Mouse (Mus musculus): ENCODE data around the gene Il12rb1. TPM values are rescaled to one million over a fixed set of nuclear protein-coding genes. Genes with fewer than 3 reads are reported as not detected.

Il12rb1 gene
- polyA plus RNA-seq, 1 experiment from 2014 or later = not detected

- peaks cover 4% of the 10 kb centered on the region; the same call in 1 of the 2 replicates for H3K27me3 ChIP-seq (ENCODE audit: control insufficient read depth, insufficient read depth, low read length)
- 78% methylated on average over 3 of the region's 3 CpGs for WGBS
- H3K4me2 ChIP-seq (ENCODE audit: low read length) = no peak overlapping the region
- ATAC-seq (ENCODE audit: insufficient number of reproducible peaks, insufficient read depth, low FRiP score, low read depth) = no peak
- no peaks in the 10 kb centered on the region for H3K4me1 ChIP-seq (ENCODE audit: control insufficient read depth in 2 of 2, insufficient read depth in 2 of 2, low read length in 2 of 2)
- H3K4me3 ChIP-seq (ENCODE audit: control insufficient read depth in 1 of 2, insufficient read depth in 1 of 2, low read depth in 1 of 2, low read length in 2 of 2) = no peak overlapping the region
- no peaks in the 10 kb centered on the region for H3K36me3 ChIP-seq (ENCODE audit: control insufficient read depth, insufficient read depth, low read length)
- H3K27ac ChIP-seq (replicated peaks in 1 of 2; ENCODE audit: control insufficient read depth in 1 of 2, insufficient read depth in 1 of 2, low read depth in 2 of 2, low read length in 2 of 2) = no peak overlapping the region
- H3K9ac ChIP-seq (ENCODE audit: low read length) = no peak overlapping the region
- no peaks in the 10 kb centered on the region for H3K9me3 ChIP-seq (ENCODE audit: control insufficient read depth, low read length)
These were observed 41.2 kb downstream of the Il12rb1 start for GRCm38 (mm10) chr8:70849333-70849990.

DNA sequence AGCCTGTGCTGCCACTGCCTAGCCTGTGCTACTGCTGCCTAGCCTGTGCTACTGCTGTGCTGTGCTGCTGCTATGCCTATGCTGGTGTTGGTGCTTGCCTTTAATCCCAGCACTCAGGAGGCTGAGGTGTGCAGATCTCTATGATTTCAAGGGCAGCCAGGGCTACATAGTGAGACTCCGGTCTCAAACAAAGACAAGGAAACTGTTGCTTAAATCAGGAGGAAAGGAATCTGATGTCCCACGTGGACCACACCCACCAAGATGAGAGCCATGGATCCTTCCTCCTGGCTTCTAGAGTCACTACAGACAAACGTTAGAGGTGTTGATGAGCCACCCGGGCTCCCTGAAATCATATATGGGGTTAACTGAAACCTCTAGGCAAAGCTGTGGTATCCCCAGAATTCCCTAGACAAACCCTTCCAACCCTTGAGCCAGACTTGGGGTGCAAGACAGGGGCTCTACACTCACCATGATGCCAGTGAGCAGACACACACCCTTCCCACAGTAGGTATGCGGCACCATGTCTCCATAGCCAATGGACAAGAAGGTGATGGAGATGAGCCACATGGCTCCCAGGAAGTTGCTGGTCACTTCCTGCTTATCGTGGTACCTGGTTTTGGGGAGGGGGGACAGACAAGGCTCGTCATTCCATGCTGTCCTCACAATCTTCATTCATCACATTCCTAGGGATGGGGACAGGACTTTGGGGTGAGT lies 42.0 kb downstream of the Il12rb1 start:
- H3K9me3 ChIP-seq (ENCODE audit: control insufficient read depth, low read length) = no peaks in the 10 kb centered on the region
- H3K27me3 ChIP-seq (ENCODE audit: control insufficient read depth, insufficient read depth, low read length) = peaks cover 4% of the 10 kb centered on the region; the same call in 1 of the 2 replicates
- no peak overlapping the region for H3K9ac ChIP-seq (ENCODE audit: low read length)
- no peak overlapping the region for H3K27ac ChIP-seq (replicated peaks in 1 of 2; ENCODE audit: control insufficient read depth in 1 of 2, insufficient read depth in 1 of 2, low read depth in 2 of 2, low read length in 2 of 2)
- ATAC-seq (ENCODE audit: insufficient number of reproducible peaks, insufficient read depth, low FRiP score, low read depth) = no peak
- no peak overlapping the region for H3K4me2 ChIP-seq (ENCODE audit: low read length)
- no peaks in the 10 kb centered on the region for H3K36me3 ChIP-seq (ENCODE audit: control insufficient read depth, insufficient read depth, low read length)
- no peak overlapping the region for H3K4me3 ChIP-seq (ENCODE audit: control insufficient read depth in 1 of 2, insufficient read depth in 1 of 2, low read depth in 1 of 2, low read length in 2 of 2)
- H3K4me1 ChIP-seq (ENCODE audit: control insufficient read depth in 2 of 2, insufficient read depth in 2 of 2, low read length in 2 of 2) = no peaks in the 10 kb centered on the region
- WGBS = 68% methylated on average over 7 of the region's 7 CpGs

DNA sequence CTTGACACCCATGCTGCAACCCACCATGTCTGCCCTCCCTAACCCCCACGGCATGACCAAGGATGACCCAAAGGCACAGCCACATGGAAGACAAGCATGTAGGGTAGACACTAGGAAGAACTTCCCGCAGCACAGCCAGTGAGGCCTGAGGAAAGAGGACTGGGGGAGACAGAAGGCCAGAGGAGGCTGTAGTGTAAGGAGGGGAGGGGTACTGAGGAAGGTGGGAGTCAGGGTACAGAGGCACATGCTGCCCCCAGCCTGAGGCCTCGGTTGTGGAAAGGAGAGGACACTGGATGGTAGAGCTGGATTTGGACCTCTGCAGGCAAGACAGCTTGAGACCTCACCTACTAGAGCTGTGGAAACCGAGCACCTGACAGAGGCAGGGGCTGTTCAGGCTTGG lies 42.7 kb downstream of the Il12rb1 start:
- peaks cover 4% of the 10 kb centered on the region; the same call in 1 of the 2 replicates for H3K27me3 ChIP-seq (ENCODE audit: control insufficient read depth, insufficient read depth, low read length)
- WGBS = 81% methylated on average over 4 of the region's 4 CpGs
- no peak for ATAC-seq (ENCODE audit: insufficient number of reproducible peaks, insufficient read depth, low FRiP score, low read depth)

GRCm38 (mm10) chr8:70851837-70852236 lies 43.6 kb downstream of the Il12rb1 start:
- no peak for ATAC-seq (ENCODE audit: insufficient number of reproducible peaks, insufficient read depth, low FRiP score, low read depth)
- Histone ChIP-seq H3K27ac (replicated peaks in 1 of 2; ENCODE audit: control insufficient read depth in 1 of 2, insufficient read depth in 1 of 2, low read depth in 2 of 2, low read length in 2 of 2) (no peak overlapping the region), H3K4me2 (ENCODE audit: low read length) (no peak overlapping the region), H3K4me1 (ENCODE audit: control insufficient read depth in 2 of 2, insufficient read depth in 2 of 2, low read length in 2 of 2) (no peaks in the 10 kb centered on the region), H3K9ac (ENCODE audit: low read length) (no peak overlapping the region), H3K36me3 (ENCODE audit: control insufficient read depth, insufficient read depth, low read length) (no peaks in the 10 kb centered on the region), H3K4me3 (ENCODE audit: control insufficient read depth in 1 of 2, insufficient read depth in 1 of 2, low read depth in 1 of 2, low read length in 2 of 2) (no peak overlapping the region), H3K27me3 (ENCODE audit: control insufficient read depth, insufficient read depth, low read length) (0 out of 2 replicates have a peak, but pooled peaks cover 7% of the 10 kb centered on the region), H3K9me3 (ENCODE audit: control insufficient read depth, low read length) (no peaks in the 10 kb centered on the region)
- WGBS = 49% methylated on average over 6 of the region's 6 CpGs

More for the DNA sequence above, 42.7 kb downstream of the Il12rb1 start:
- Histone ChIP-seq H3K4me2 (ENCODE audit: low read length) (no peak overlapping the region), H3K4me3 (ENCODE audit: control insufficient read depth in 1 of 2, insufficient read depth in 1 of 2, low read depth in 1 of 2, low read length in 2 of 2) (no peak overlapping the region), H3K27ac (replicated peaks in 1 of 2; ENCODE audit: control insufficient read depth in 1 of 2, insufficient read depth in 1 of 2, low read depth in 2 of 2, low read length in 2 of 2) (no peak overlapping the region), H3K9ac (ENCODE audit: low read length) (no peak overlapping the region), H3K36me3 (ENCODE audit: control insufficient read depth, insufficient read depth, low read length) (no peaks in the 10 kb centered on the region), H3K9me3 (ENCODE audit: control insufficient read depth, low read length) (no peaks in the 10 kb centered on the region), H3K4me1 (ENCODE audit: control insufficient read depth in 2 of 2, insufficient read depth in 2 of 2, low read length in 2 of 2) (no peaks in the 10 kb centered on the region)

DNA sequence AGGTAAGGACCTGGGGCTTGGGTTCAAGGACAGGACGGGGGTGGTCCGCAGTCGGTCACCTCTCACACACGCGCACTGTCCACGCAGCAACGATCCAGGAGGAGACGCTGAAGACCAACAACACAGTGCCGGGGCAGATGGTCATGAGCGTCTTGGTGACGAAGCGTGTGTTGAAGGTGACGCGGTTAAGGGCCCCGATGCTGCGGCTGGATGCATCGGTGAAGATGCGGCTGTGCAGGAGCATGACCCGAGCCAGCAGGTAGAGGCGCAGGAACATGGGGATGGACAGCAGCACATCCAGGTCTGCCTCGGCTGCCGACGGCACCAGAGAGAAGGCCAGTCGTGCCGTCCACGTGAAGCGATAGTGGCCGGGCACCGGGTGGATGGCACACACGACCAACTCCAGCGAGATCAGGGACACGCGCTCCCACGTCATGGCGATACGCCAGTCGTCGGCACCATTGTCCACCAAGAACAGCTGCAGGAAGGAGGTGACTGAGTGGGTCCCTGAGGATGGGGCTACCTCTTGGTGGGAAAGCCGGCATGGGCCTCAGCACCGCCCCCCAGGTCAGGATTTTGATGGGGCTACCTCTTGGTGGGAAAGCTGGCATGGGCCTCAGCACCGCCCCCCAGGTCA lies 44.5 kb downstream of the Il12rb1 start:
- Histone ChIP-seq H3K4me2 (ENCODE audit: low read length) (no peak overlapping the region), H3K27ac (replicated peaks in 1 of 2; ENCODE audit: control insufficient read depth in 1 of 2, insufficient read depth in 1 of 2, low read depth in 2 of 2, low read length in 2 of 2) (no peak overlapping the region), H3K9ac (ENCODE audit: low read length) (no peak overlapping the region), H3K4me1 (ENCODE audit: control insufficient read depth in 2 of 2, insufficient read depth in 2 of 2, low read length in 2 of 2) (no peaks in the 10 kb centered on the region), H3K27me3 (ENCODE audit: control insufficient read depth, insufficient read depth, low read length) (0 out of 2 replicates have a peak, but pooled peaks cover 7% of the 10 kb centered on the region), H3K9me3 (ENCODE audit: control insufficient read depth, low read length) (no peaks in the 10 kb centered on the region), H3K36me3 (ENCODE audit: control insufficient read depth, insufficient read depth, low read length) (no peaks in the 10 kb centered on the region), H3K4me3 (ENCODE audit: control insufficient read depth in 1 of 2, insufficient read depth in 1 of 2, low read depth in 1 of 2, low read length in 2 of 2) (no peak overlapping the region)
- no peak for ATAC-seq (ENCODE audit: insufficient number of reproducible peaks, insufficient read depth, low FRiP score, low read depth)
- 87% methylated on average over 41 of the region's 41 CpGs for WGBS

DNA sequence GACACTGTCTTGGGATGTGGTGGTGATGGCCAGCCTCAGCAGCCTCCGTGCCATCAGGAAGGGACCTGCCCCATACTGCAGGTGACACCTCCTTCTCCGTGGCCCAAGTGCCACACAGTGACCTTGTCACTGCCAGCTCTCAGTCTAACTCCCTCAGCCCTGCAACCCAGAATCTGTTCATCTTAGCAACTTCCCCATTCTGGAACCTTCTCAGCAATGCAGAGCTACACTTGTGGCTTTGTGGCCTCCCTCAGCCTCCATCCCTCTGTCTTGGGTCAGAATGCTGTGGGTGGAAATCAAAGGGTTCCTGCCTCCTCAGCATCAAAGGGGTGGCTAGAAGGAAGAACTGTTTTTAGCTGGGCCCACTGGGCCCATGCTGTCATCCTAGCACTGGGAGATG lies 45.6 kb downstream of the Il12rb1 start:
- WGBS = 64% methylated on average over 2 of the region's 2 CpGs
- no peaks in the 10 kb centered on the region for H3K36me3 ChIP-seq (ENCODE audit: control insufficient read depth, insufficient read depth, low read length)
- H3K27me3 ChIP-seq (ENCODE audit: control insufficient read depth, insufficient read depth, low read length) = 0 out of 2 replicates have a peak, but pooled peaks cover 3% of the 10 kb centered on the region
- no peak overlapping the region for H3K4me3 ChIP-seq (ENCODE audit: control insufficient read depth in 1 of 2, insufficient read depth in 1 of 2, low read depth in 1 of 2, low read length in 2 of 2)
- no peaks in the 10 kb centered on the region for H3K9me3 ChIP-seq (ENCODE audit: control insufficient read depth, low read length)
- no peaks in the 10 kb centered on the region for H3K4me1 ChIP-seq (ENCODE audit: control insufficient read depth in 2 of 2, insufficient read depth in 2 of 2, low read length in 2 of 2)
- H3K27ac ChIP-seq (replicated peaks in 1 of 2; ENCODE audit: control insufficient read depth in 1 of 2, insufficient read depth in 1 of 2, low read depth in 2 of 2, low read length in 2 of 2) = no peak overlapping the region
- no peak overlapping the region for H3K4me2 ChIP-seq (ENCODE audit: low read length)
- H3K9ac ChIP-seq (ENCODE audit: low read length) = no peak overlapping the region
- ATAC-seq (ENCODE audit: insufficient number of reproducible peaks, insufficient read depth, low FRiP score, low read depth) = no peak

DNA sequence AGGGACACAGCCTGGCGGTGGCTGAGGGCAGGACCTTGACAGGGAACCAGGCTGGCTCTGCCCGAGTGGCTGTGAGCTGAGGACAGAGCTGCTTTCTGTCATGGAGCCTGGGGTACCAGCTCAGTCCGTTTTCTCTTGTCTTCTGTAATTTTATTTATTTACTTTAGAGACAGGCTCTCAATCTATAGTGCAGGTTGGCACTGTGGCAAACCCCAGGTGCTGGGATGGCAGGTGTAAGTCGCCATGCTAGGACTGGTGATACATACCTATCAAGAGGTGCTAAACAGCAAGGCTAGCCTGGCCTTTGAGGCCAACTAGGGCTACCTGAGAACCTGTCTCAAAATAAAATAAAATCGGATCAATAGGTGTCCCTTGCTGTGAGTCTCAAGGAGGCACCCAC lies 47.8 kb downstream of the Il12rb1 start:
- H3K27me3 ChIP-seq (ENCODE audit: control insufficient read depth, insufficient read depth, low read length) = 0 out of 2 replicates have a peak, but pooled peaks cover 3% of the 10 kb centered on the region
- no peak overlapping the region for H3K4me2 ChIP-seq (ENCODE audit: low read length)

More for the DNA sequence above, 47.8 kb downstream of the Il12rb1 start:
- H3K9me3 ChIP-seq (ENCODE audit: control insufficient read depth, low read length) = no peaks in the 10 kb centered on the region
- no peak overlapping the region for H3K4me3 ChIP-seq (ENCODE audit: control insufficient read depth in 1 of 2, insufficient read depth in 1 of 2, low read depth in 1 of 2, low read length in 2 of 2)
- no peak for ATAC-seq (ENCODE audit: insufficient number of reproducible peaks, insufficient read depth, low FRiP score, low read depth)
- H3K4me1 ChIP-seq (ENCODE audit: control insufficient read depth in 2 of 2, insufficient read depth in 2 of 2, low read length in 2 of 2) = no peaks in the 10 kb centered on the region
- 59% methylated on average over 5 of the region's 5 CpGs for WGBS
- no peaks in the 10 kb centered on the region for H3K36me3 ChIP-seq (ENCODE audit: control insufficient read depth, insufficient read depth, low read length)
- H3K9ac ChIP-seq (ENCODE audit: low read length) = no peak overlapping the region
- no peak overlapping the region for H3K27ac ChIP-seq (replicated peaks in 1 of 2; ENCODE audit: control insufficient read depth in 1 of 2, insufficient read depth in 1 of 2, low read depth in 2 of 2, low read length in 2 of 2)
